Mouse (Mus musculus): ENCODE measurements around the gene Psmd5. TPM values are rescaled to one million over a fixed set of nuclear protein-coding genes. Genes with fewer than 3 reads are reported as not detected.
A peak's percentile ranks its signal among the peaks of the same experiment; 100 is the strongest.

Psmd5 gene
- polyA plus RNA-seq, 1 experiment from 2014 or later: 138 TPM

- Histone ChIP-seq H3K9ac (ENCODE audit: low read depth, low read length) (no peak overlapping the region), H3K36me3 (ENCODE audit: control insufficient read depth, insufficient read depth, low read length) (no peaks in the 10 kb centered on the region), H3K4me2 (no peak overlapping the region), H3K4me3 (ENCODE audit: low read depth, low read length) (no peak overlapping the region), H3K9me3 (ENCODE audit: control insufficient read depth, low read length) (no peaks in the 10 kb centered on the region), H3K27me3 (replicated peaks; ENCODE audit: control insufficient read depth, insufficient read depth, low read length) (peaks cover 30% of the 10 kb centered on the region), H3K27ac (ENCODE audit: low read depth, low read length) (no peak overlapping the region), H3K4me1 (replicated peaks; ENCODE audit: control insufficient read depth, insufficient read depth, low read length) (peaks cover 12% of the 10 kb centered on the region)
- ATAC-seq (replicated peaks; ENCODE audit: low FRiP score) (no peak), DNase-seq (ENCODE audit: low spot score) (no peak)
- WGBS: 81% methylated on average over 5 of the region's 5 CpGs
Measured at GRCm38 (mm10) chr2:34911871-34912270, 37.1 kb upstream of the Psmd5 start.

GRCm38 (mm10) chr2:34909719-34910118, 35.0 kb upstream of the Psmd5 start:
- Histone ChIP-seq H3K27ac (ENCODE audit: low read depth, low read length) (no peak overlapping the region), H3K9me3 (ENCODE audit: control insufficient read depth, low read length) (no peaks in the 10 kb centered on the region), H3K4me2 (no peak overlapping the region), H3K36me3 (ENCODE audit: control insufficient read depth, insufficient read depth, low read length) (no peaks in the 10 kb centered on the region), H3K9ac (ENCODE audit: low read depth, low read length) (no peak overlapping the region), H3K4me3 (ENCODE audit: low read depth, low read length) (no peak overlapping the region), H3K27me3 (replicated peaks; ENCODE audit: control insufficient read depth, insufficient read depth, low read length) (peaks cover 26% of the 10 kb centered on the region), H3K4me1 (replicated peaks; ENCODE audit: control insufficient read depth, insufficient read depth, low read length) (peaks cover 25% of the 10 kb centered on the region)
- 90% methylated on average over 4 of the region's 4 CpGs for WGBS
- no peak for DNase-seq (ENCODE audit: low spot score)
- ATAC-seq (replicated peaks; ENCODE audit: low FRiP score): no peak

GRCm38 (mm10) chr2:34906861-34907604, 32.3 kb upstream of the Psmd5 start:
- 47% methylated on average over 12 of the region's 12 CpGs for WGBS

GRCm38 (mm10) chr2:34906426-34906825, 31.7 kb upstream of the Psmd5 start:
- Histone ChIP-seq H3K4me2 (no peak overlapping the region), H3K27me3 (replicated peaks; ENCODE audit: control insufficient read depth, insufficient read depth, low read length) (no peaks in the 10 kb centered on the region), H3K9me3 (ENCODE audit: control insufficient read depth, low read length) (no peaks in the 10 kb centered on the region), H3K9ac (ENCODE audit: low read depth, low read length) (no peak overlapping the region), H3K4me3 (ENCODE audit: low read depth, low read length) (no peak overlapping the region), H3K27ac (ENCODE audit: low read depth, low read length) (no peak overlapping the region), H3K4me1 (replicated peaks; ENCODE audit: control insufficient read depth, insufficient read depth, low read length) (peaks cover 24% of the 10 kb centered on the region), H3K36me3 (ENCODE audit: control insufficient read depth, insufficient read depth, low read length) (no peaks in the 10 kb centered on the region)
- ATAC-seq (replicated peaks; ENCODE audit: low FRiP score) (no peak), DNase-seq (ENCODE audit: low spot score) (no peak)
- 70% methylated on average over 6 of the region's 6 CpGs for WGBS

More at GRCm38 (mm10) chr2:34906861-34907604, 32.3 kb upstream of the Psmd5 start:
- H3K4me1 ChIP-seq (replicated peaks; ENCODE audit: control insufficient read depth, insufficient read depth, low read length): peaks cover 24% of the 10 kb centered on the region
- no peak overlapping the region for H3K4me2 ChIP-seq
- H3K9ac ChIP-seq (ENCODE audit: low read depth, low read length): no peak overlapping the region
- no peaks in the 10 kb centered on the region for H3K36me3 ChIP-seq (ENCODE audit: control insufficient read depth, insufficient read depth, low read length)
- H3K9me3 ChIP-seq (ENCODE audit: control insufficient read depth, low read length): no peaks in the 10 kb centered on the region
- peaks cover 2% of the 10 kb centered on the region; the same call in 1 of the 2 replicates for H3K27me3 ChIP-seq (replicated peaks; ENCODE audit: control insufficient read depth, insufficient read depth, low read length)
- DNase-seq (ENCODE audit: low spot score) (peak; percentile 51), ATAC-seq (replicated peaks; ENCODE audit: low FRiP score) (no peak)
- H3K27ac ChIP-seq (ENCODE audit: low read depth, low read length): no peak overlapping the region
- H3K4me3 ChIP-seq (ENCODE audit: low read depth, low read length): no peak overlapping the region

- no peaks in the 10 kb centered on the region for H3K36me3 ChIP-seq (ENCODE audit: control insufficient read depth, insufficient read depth, low read length)
- ATAC-seq (replicated peaks; ENCODE audit: low FRiP score) (peak; percentile 96), DNase-seq (ENCODE audit: low spot score) (peak; percentile 98)
- H3K4me2 ChIP-seq: peak overlapping the region; percentile 81
- under 1% methylated on average over 34 of the region's 34 CpGs for WGBS
- peaks cover 24% of the 10 kb centered on the region for H3K4me1 ChIP-seq (replicated peaks; ENCODE audit: control insufficient read depth, insufficient read depth, low read length)
- H3K9me3 ChIP-seq (ENCODE audit: control insufficient read depth, low read length): no peaks in the 10 kb centered on the region
- H3K9ac ChIP-seq (ENCODE audit: low read depth, low read length): peak overlapping the region; percentile 56; the same call in 1 of the 2 replicates
- H3K27ac ChIP-seq (ENCODE audit: low read depth, low read length): peak overlapping the region; percentile 38; the same call in 1 of the 2 replicates
- H3K4me3 ChIP-seq (ENCODE audit: low read depth, low read length): peak overlapping the region; percentile 39
- no peaks in the 10 kb centered on the region for H3K27me3 ChIP-seq (replicated peaks; ENCODE audit: control insufficient read depth, insufficient read depth, low read length)
Measured at GRCm38 (mm10) chr2:34904849-34905542, 30.2 kb upstream of the Psmd5 start.

GRCm38 (mm10) chr2:34903652-34904405, 29.1 kb upstream of the Psmd5 start:
- 69% methylated on average over 4 of the region's 4 CpGs for WGBS
- ATAC-seq (replicated peaks; ENCODE audit: low FRiP score): no peak
- H3K9me3 ChIP-seq (ENCODE audit: control insufficient read depth, low read length): no peaks in the 10 kb centered on the region
- H3K27ac ChIP-seq (ENCODE audit: low read depth, low read length): peak overlapping the region; percentile 4
- H3K4me1 ChIP-seq (replicated peaks; ENCODE audit: control insufficient read depth, insufficient read depth, low read length): peaks cover 24% of the 10 kb centered on the region
- H3K27me3 ChIP-seq (replicated peaks; ENCODE audit: control insufficient read depth, insufficient read depth, low read length): no peaks in the 10 kb centered on the region
- H3K4me3 ChIP-seq (ENCODE audit: low read depth, low read length): peak overlapping the region; percentile 39; the same call in 1 of the 2 replicates
- peak overlapping the region; percentile 81 for H3K4me2 ChIP-seq
- no peak for DNase-seq (ENCODE audit: low spot score)
- H3K36me3 ChIP-seq (ENCODE audit: control insufficient read depth, insufficient read depth, low read length): no peaks in the 10 kb centered on the region
- no peak overlapping the region; the same call in 1 of the 2 replicates for H3K9ac ChIP-seq (ENCODE audit: low read depth, low read length)

- H3K4me1 ChIP-seq (replicated peaks; ENCODE audit: control insufficient read depth, insufficient read depth, low read length): peaks cover 24% of the 10 kb centered on the region
- no peak overlapping the region for H3K4me2 ChIP-seq
- H3K27me3 ChIP-seq (replicated peaks; ENCODE audit: control insufficient read depth, insufficient read depth, low read length): no peaks in the 10 kb centered on the region
- no peaks in the 10 kb centered on the region for H3K9me3 ChIP-seq (ENCODE audit: control insufficient read depth, low read length)
- WGBS: 84% methylated on average over 7 of the region's 7 CpGs
- ATAC-seq (replicated peaks; ENCODE audit: low FRiP score) (no peak), DNase-seq (ENCODE audit: low spot score) (no peak)
- H3K36me3 ChIP-seq (ENCODE audit: control insufficient read depth, insufficient read depth, low read length): no peaks in the 10 kb centered on the region
- no peak overlapping the region for H3K27ac ChIP-seq (ENCODE audit: low read depth, low read length)
- no peak overlapping the region for H3K9ac ChIP-seq (ENCODE audit: low read depth, low read length)
- no peak overlapping the region for H3K4me3 ChIP-seq (ENCODE audit: low read depth, low read length)
Measured at GRCm38 (mm10) chr2:34903191-34903590, 28.4 kb upstream of the Psmd5 start.

- H3K4me1 ChIP-seq (replicated peaks; ENCODE audit: control insufficient read depth, insufficient read depth, low read length): peaks cover 24% of the 10 kb centered on the region
Measured at GRCm38 (mm10) chr2:34902731-34903130, 28.0 kb upstream of the Psmd5 start.

More at GRCm38 (mm10) chr2:34902731-34903130, 28.0 kb upstream of the Psmd5 start:
- Histone ChIP-seq H3K9me3 (ENCODE audit: control insufficient read depth, low read length) (no peaks in the 10 kb centered on the region), H3K27me3 (replicated peaks; ENCODE audit: control insufficient read depth, insufficient read depth, low read length) (no peaks in the 10 kb centered on the region), H3K36me3 (ENCODE audit: control insufficient read depth, insufficient read depth, low read length) (no peaks in the 10 kb centered on the region), H3K27ac (ENCODE audit: low read depth, low read length) (no peak overlapping the region), H3K9ac (ENCODE audit: low read depth, low read length) (no peak overlapping the region), H3K4me3 (ENCODE audit: low read depth, low read length) (no peak overlapping the region), H3K4me2 (no peak overlapping the region)
- DNase-seq (ENCODE audit: low spot score) (no peak), ATAC-seq (replicated peaks; ENCODE audit: low FRiP score) (no peak)
- 87% methylated on average over 6 of the region's 6 CpGs for WGBS

Data from liver, embryonic 11.5 days (tissue).